Mouse (Mus musculus) midbrain, embryonic 11.5 days (tissue): ENCODE results near the gene Mpig6b. TPM values are rescaled to one million over a fixed set of nuclear protein-coding genes. Genes with fewer than 3 reads are reported as not detected.

Experiments
- ATAC-seq: fragments of 200-750 bp; cut with Nextera tagmentation; 2 replicates; pipeline ENCODE4 v1.8.0; 2017; ENCODE audit warnings: moderate TSS enrichment, moderate library complexity; ENCODE audit not compliant: low FRiP score
- DNase-seq: peaks from one replicate; pipeline ENCODE4 v3.0.0; 2015; ENCODE audit warnings: low spot score; ENCODE audit errors: missing footprints
- H3K27ac ChIP-seq: fragments of 300-500 bp; sonication (generic); 2 replicates; pipeline ENCODE4 v1.5.1; 2014; ENCODE audit warnings: low read depth, low read length
- H3K27me3 ChIP-seq: fragments of 300-500 bp; sonication (generic); 2 replicates; pipeline ENCODE4 v1.6.1; 2014; ENCODE audit warnings: mild to moderate bottlenecking, low read length, moderate library complexity, mixed read lengths; ENCODE audit not compliant: control insufficient read depth, insufficient read depth
- H3K36me3 ChIP-seq: fragments of 300-500 bp; sonication (generic); 2 replicates; pipeline ENCODE4 v1.6.1; 2014; ENCODE audit warnings: mild to moderate bottlenecking, low read length, moderate library complexity, mixed read lengths; ENCODE audit not compliant: control insufficient read depth, insufficient read depth
- H3K4me1 ChIP-seq: fragments of 300-500 bp; sonication (generic); 2 replicates; pipeline ENCODE4 v1.6.1; 2014; ENCODE audit warnings: low read length; ENCODE audit not compliant: control insufficient read depth, insufficient read depth
- H3K4me2 ChIP-seq: fragments of 300-500 bp; sonication (generic); 2 replicates; pipeline ENCODE4 v1.6.1; 2014; ENCODE audit warnings: mild to moderate bottlenecking, moderate library complexity
- H3K4me3 ChIP-seq: fragments of 300-500 bp; sonication (generic); 2 replicates; pipeline ENCODE4 v1.5.1; 2014; ENCODE audit warnings: low read depth, low read length
- H3K9ac ChIP-seq: fragments of 300-500 bp; sonication (generic); 2 replicates; pipeline ENCODE4 v1.6.1; 2014; ENCODE audit warnings: low read length
- H3K9me3 ChIP-seq: fragments of 300-500 bp; sonication (generic); 2 replicates; pipeline ENCODE4 v1.6.1; 2016; ENCODE audit warnings: low read length; ENCODE audit not compliant: control insufficient read depth
- WGBS: fragments of 180-500 bp; shearing (Covaris S2); extraction: QIAGEN DNeasy Blood & Tissue Kit; methylation state at CpG from one replicate; pipeline ENCODE4 v1.1.7; 2014; 5-methylcytosine and 5-hydroxymethylcytosine counted together
- polyA plus RNA-seq: library from polyadenylated mRNA; unstranded; fragments of >200 nt; fragmentation: Nextera tagmentation; extraction: Ambion mirVana; gene quantifications from 2 replicates; pipeline ENCODE4 v1.2.1, GENCODE M21; 2014

The Mpig6b gene
- polyA plus RNA-seq, 1 experiment from 2014 or later: 0.89 TPM

DNA sequence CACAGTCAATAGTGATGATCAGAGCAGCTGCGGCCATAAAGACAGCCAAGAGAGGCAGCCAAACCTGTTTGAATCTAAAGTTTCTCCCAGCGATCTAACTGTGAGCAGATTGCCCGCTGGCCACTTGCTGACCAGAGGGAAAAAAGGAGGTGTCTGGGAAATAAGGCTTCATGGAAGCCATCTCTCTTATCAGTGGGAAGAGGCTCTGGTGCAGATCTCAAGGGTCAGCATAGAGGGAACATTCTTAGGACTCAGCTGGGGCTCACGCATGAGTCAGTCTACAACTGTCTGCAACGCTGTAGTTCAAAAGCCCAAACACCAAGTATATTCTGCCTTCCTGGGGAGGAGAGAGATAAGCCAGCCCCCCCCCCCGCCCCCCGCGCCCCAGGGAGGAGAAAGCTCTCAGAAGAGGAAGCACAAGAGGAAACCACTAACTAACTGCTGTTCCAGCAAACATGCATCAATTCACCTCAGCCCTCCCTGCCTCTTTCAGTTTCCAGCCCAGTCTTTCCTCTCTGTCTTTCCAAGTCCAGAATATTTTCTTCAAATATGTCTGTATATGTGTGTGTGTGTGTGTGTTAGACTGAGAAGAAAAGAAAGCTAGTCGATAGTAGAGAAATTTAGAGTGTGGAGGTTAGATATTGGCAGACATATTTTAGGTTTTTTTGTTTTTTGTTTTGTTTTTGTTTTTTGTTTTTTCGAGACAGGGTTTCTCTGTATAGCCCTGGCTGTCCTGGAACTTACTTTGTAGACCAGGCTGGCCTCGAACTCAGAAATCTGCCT lies 17.6 kb downstream of the Mpig6b start:
- whole genome bisulfite sequencing: 34% methylated on average over 11 of the region's 11 CpGs
- Histone ChIP-seq H3K4me3 (no peak overlapping the region), H3K4me2 (peak overlapping the region; percentile 12; the same call in 1 of the 2 replicates), H3K9me3 (no peaks in the 10 kb centered on the region), H3K4me1 (peaks cover 52% of the 10 kb centered on the region), H3K36me3 (peaks cover 2% of the 10 kb centered on the region; the same call in 1 of the 2 replicates), H3K27ac (peak overlapping the region; percentile 57; the same call in 1 of the 2 replicates), H3K9ac (peak overlapping the region; percentile 34; the same call in 1 of the 2 replicates), H3K27me3 (no peaks in the 10 kb centered on the region)
- no peak for DNase-seq
- no peak for ATAC-seq

GRCm38 (mm10) chr17:35047688-35048087 lies 18.3 kb downstream of the Mpig6b start:
- WGBS: 66% methylated on average over 1 of the region's 1 CpGs
- peak overlapping the region; percentile 57 for H3K27ac ChIP-seq
- no peak overlapping the region for H3K4me3 ChIP-seq
- no peak for DNase-seq
- peaks cover 1% of the 10 kb centered on the region; the same call in 1 of the 2 replicates for H3K36me3 ChIP-seq
- no peaks in the 10 kb centered on the region for H3K9me3 ChIP-seq
- no peak for ATAC-seq
- H3K9ac ChIP-seq: 0 out of 2 replicates have a peak overlapping the region, but pooled peaks have one; percentile 9
- peaks cover 52% of the 10 kb centered on the region for H3K4me1 ChIP-seq
- H3K4me2 ChIP-seq: no peak overlapping the region
- no peaks in the 10 kb centered on the region for H3K27me3 ChIP-seq

- Histone ChIP-seq H3K4me1 (peaks cover 46% of the 10 kb centered on the region), H3K9me3 (no peaks in the 10 kb centered on the region), H3K27me3 (no peaks in the 10 kb centered on the region), H3K4me2 (peak within 1 kb of the TSS; percentile 97), H3K9ac (peak within 1 kb of the TSS; percentile 90), H3K36me3 (no peaks in the 10 kb centered on the region), H3K4me3 (peak within 1 kb of the TSS; percentile 45), H3K27ac (peak within 1 kb of the TSS; percentile 83)
- WGBS: 3% methylated on average over 32 of the region's 33 CpGs
- DNase-seq (peak; percentile 100), ATAC-seq (peak; percentile 97)
Measured at GRCm38 (mm10) chr17:35046681-35047455, 19.1 kb downstream of the Mpig6b start, which contains the start of gene Msh5. Gene Msh5, minus strand, starts transcription at chr17:35046745.

GRCm38 (mm10) chr17:35045807-35046680 lies 19.9 kb downstream of the Mpig6b start:
- H3K4me3 ChIP-seq: peak overlapping the region; percentile 45
- peaks cover 40% of the 10 kb centered on the region for H3K4me1 ChIP-seq
- no peaks in the 10 kb centered on the region for H3K27me3 ChIP-seq
- H3K27ac ChIP-seq: peak overlapping the region; percentile 83
- peak overlapping the region; percentile 97 for H3K4me2 ChIP-seq
- ATAC-seq: peak; percentile 76; the same call in 1 of the 2 replicates
- peak overlapping the region; percentile 90 for H3K9ac ChIP-seq
- peak; percentile 95 for DNase-seq
- no peaks in the 10 kb centered on the region for H3K9me3 ChIP-seq
- H3K36me3 ChIP-seq: no peaks in the 10 kb centered on the region
- WGBS: 7% methylated on average over 45 of the region's 48 CpGs

DNA sequence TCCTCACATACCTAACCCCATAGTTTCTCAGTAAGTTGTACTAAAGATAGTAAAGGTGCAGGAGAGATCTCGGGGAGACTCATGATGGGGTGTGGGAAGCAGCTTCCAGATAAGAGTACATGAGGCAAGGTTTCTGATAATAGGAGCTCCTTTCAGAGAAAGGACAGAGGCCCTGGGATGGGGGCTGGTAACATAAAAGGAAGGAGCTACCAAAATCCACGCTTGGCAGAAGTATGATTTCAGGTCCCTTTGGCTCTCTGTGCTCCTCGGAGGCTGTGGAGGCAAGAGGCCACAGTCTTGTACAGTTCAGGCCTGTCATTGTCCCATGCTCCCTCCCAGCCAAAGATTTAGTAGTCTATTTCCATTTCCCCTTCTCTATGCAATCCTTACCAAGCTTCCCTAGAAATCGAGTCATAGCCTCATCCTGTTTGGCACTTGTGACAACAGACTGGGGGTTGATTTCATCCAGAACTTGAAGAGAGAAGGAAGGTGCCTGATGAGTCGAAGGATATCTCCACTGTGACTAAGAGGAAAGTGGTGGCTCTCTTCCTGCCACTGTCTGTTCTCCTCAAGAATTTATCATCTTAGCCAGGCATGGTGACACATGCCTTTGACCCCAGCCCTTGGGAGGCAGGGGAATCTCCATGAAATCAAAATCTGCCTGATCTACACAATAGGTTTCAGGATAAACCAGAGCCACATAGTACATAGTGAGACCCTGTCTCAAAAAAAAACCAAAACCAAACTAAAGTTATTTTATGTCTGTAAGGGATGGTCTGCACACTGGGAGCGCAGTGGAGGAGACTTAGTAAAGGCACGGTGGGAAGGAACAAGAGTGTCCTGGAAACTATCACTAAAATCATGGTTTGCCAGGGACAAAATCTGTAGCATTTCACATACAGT lies 20.8 kb downstream of the Mpig6b start:
- H3K4me1 ChIP-seq: peaks cover 36% of the 10 kb centered on the region
- no peak for DNase-seq
- H3K4me3 ChIP-seq: peak overlapping the region; percentile 45

GRCm38 (mm10) chr17:35043794-35044193 lies 22.2 kb downstream of the Mpig6b start:
- Histone ChIP-seq H3K36me3 (no peaks in the 10 kb centered on the region), H3K27ac (no peak overlapping the region), H3K9me3 (no peaks in the 10 kb centered on the region), H3K9ac (no peak overlapping the region), H3K27me3 (no peaks in the 10 kb centered on the region), H3K4me1 (peaks cover 24% of the 10 kb centered on the region), H3K4me3 (no peak overlapping the region), H3K4me2 (no peak overlapping the region)
- WGBS: 87% methylated on average over 4 of the region's 4 CpGs
- ATAC-seq: no peak
- DNase-seq: no peak

More for the DNA sequence above, 20.8 kb downstream of the Mpig6b start:
- WGBS: 92% methylated on average over 7 of the region's 7 CpGs
- Histone ChIP-seq H3K27me3 (no peaks in the 10 kb centered on the region), H3K36me3 (no peaks in the 10 kb centered on the region), H3K27ac (no peak overlapping the region; the same call in 1 of the 2 replicates), H3K9me3 (no peaks in the 10 kb centered on the region), H3K9ac (peak overlapping the region; percentile 90), H3K4me2 (peak overlapping the region; percentile 97)
- no peak for ATAC-seq

GRCm38 (mm10) chr17:35039121-35039873 lies 26.7 kb downstream of the Mpig6b start:
- no peaks in the 10 kb centered on the region for H3K9me3 ChIP-seq
- H3K27ac ChIP-seq: no peak overlapping the region
- no peak overlapping the region for H3K4me2 ChIP-seq
- no peaks in the 10 kb centered on the region for H3K27me3 ChIP-seq
- no peak overlapping the region for H3K9ac ChIP-seq
- H3K36me3 ChIP-seq: no peaks in the 10 kb centered on the region
- 85% methylated on average over 11 of the region's 11 CpGs for WGBS
- no peaks in the 10 kb centered on the region for H3K4me1 ChIP-seq
- no peak overlapping the region for H3K4me3 ChIP-seq
- ATAC-seq (no peak), DNase-seq (no peak)
